Mouse (Mus musculus): ENCODE measurements around the gene Nup62cl.

Gene Nup62cl

DNA sequence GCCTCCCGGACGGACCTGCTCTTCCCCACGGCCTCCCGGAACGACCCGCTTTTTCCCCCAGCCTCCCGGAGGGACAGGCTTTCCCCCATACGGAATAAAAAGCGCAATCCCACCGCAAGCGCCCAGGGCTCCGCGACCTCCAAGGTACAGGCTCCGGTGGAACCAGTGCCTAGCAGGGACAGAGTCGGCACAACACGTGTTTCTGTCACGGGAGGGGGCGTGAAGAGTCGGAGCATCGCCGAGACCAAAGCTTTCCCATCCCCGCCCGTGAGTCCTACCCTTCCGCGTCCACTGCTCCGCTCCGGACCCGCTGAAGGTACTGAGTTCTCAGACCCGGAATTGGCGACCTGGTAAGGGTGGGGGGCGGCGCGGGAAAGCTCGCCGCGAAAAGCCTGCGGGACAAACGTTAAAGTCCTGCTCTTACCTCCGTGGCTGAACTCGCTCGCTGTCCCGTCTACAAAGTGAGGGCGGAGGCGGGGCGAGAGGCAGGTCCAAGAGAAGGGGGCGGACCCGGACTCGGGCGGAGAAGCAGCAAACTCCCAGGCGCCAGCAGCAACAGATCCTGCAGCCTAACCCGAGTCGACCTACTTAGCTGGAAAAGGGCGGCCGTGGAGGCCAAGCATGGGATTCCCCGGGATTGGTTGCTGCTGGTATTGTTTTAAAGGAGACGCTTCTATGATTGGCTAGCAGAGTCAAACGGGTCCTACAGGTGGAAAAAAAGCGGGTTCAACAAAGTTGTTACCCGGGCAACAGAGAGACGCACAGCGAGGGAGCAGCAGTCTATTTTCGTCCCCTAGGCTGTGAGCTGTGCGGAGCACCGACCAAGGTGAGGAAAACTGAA, at the start of gene Nup62cl, which contains the start of gene Pih1h3b:
Nup62cl (minus strand) TSS at position 578 of the 841 bp plus-strand sequence.
Pih1h3b (plus strand) TSS at position 745 of the 841 bp plus-strand sequence.
- peak; percentile 81 for DNase-seq

DNA sequence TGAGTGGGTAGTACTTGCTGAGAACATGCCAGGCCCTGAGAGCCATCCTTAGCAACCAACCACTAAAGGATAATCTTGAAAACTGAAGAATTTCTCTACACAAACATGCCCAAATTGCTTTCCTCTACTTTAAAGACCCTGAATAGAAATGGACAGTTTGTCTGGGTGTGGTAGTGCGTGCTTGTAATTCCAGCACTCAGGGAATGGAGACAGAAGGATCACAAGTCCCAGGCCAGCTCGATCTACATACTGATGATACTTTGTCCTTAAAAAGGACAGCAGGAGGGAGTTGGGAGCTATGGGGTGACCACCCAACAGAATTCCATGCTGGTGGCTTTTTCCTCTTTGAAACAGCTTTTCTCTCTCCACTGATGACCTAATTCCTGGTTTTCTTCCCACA, 31.6 kb upstream of the Nup62cl start:
- DNase-seq = no peak

DNA sequence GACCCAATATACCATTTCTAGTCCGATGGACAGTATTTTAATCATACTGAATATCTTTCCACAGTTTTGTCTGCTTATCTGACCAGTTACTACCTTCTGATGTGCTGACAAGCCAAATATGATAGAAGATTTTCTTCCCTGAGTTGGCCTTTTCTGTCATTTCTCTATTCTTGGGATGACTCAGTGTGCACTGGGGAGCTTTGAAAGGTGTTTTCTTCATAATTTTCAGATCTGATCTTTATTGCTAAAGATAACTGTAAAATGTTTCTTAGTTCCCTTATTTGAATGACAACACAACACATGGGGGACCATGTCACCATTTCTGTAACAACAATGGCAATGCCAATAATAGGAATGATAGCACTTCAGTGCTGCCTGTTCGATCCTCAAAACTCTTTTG, 20.0 kb upstream of the Nup62cl start:
- no peak for DNase-seq

DNA sequence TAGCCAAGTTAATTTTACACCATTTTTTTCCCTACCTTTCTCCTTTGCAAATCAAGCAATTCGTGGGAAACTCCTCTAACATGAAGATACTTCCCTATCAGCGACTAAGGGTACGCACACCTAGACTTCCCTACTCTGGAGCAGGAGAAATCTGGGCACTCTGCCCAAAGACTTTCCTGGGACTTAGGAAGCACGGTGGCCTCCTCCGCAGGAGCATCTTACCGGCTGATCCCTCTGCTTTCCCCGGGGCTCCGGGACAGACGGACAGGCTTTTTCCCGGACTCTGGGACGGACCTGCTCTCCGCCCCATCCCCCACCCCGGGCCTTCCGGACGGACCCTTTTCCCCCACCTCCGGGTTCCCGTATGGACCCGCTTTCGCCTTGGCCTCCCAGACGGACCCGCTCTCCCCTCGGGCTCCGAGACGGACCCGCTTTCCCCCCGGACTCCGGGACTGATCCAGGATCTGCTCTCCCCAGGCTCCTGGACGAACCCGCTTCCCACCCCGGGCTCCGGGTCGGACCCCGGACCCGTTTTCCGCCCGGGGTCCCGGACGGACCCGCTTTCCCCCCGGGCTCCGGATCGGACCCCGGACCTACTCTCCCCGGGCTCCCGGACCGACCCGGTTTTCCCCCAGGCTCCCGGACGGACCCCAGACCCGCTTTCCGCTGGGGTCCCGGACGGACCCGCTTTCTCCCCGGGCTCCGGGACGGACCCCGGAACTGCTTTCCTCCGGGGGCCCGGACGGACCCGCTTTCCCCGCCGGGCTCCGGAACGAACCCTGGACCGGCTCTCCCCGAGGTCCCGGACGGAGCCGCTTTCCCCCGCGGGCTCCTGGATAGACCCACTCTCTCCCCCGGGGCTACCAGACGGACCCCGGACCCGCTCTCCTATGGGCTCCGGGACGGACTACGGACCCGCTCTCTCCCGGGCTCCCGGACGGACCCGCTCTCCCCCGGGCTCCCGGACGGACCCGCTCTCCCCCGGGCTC, 1.3 kb downstream of the Nup62cl start:
- DNase-seq = peak; percentile 13

DNA sequence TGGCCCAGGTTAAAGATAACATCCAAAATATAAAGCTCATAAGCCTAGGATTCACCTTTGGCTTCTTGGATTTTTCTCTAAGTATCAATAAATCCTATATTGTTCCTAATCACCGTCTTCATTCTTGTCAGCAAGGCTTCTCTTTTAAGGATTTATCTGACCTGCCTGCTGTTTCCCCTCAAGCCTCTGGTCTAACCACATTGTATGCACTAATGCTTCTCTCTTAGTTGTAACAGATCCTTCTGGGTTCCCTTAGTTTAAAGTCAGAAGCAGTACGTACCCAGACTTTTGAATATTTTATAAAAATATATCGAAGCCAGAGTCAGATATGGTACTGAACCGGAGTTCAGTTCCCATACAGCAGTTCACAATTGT, 63.8 kb downstream of the Nup62cl start:
- DNase-seq = no peak

DNA sequence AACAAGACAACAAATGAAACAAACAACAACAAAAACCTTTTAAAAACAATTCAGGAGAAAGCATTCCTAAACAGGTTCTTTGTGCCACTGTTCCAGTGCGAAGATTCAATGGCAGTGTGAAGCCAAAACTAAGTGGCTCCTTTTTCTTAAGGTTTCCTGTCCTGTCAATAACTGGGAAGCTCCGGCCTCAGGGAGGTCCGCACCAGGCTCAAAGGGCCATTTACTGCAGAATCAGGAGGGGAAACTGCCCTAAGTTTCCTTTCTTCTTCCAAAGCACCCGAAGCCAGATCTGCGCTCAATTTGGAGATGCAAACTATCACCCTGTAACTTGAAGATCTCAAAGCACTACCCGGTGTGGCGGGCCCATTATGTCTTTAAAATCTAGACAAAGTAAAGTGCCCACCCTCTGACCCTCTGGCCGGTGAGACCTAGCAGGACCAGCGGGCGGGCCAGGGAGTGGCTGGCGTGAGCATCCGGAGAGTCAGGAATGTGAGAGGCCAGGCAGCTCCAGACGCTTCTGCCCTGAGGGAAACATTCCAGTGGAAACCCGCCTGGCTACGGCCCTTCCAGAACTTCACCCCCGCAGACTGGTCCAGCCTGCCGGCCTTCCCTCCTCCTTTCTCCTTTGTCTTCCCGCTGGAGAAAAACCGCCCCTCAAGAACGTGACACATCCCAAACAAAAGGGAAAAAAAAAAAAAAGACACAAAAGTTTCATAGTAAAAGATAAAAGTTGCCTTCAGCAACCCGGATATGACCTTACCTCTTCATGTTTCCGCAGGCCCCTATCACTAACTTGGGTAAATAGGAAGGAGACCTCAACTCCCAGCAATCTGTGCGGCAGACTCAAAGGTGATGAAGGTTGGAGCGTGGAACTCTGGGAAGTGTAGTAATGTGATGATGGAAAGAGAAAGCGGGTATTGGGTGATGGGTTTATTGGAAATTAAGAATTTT, 64.5 kb downstream of the Nup62cl start, which contains the start of gene Rbm41:
Rbm41 (minus strand) TSS at position 856 of the 951 bp plus-strand sequence.
- DNase-seq = peak; percentile 78

DNA sequence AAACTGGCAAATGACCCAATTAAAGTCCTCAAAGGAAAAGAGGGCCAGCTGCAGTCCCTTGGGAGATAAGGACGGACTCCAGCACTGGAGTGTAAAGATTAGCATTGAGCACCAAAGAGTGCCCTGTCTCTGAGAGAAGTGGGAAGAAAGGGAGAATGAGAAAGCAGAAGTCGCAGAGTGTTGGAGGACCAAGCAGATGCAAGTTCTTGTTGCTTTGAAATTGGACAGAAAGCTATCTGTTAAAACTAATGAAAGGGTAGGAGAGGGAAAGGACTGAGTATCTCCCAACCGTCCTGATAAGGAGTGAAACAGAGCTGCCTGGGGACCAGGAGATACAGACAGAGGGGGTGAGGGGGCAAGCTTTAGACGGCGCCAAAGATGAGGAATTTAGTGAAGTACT, 80.4 kb downstream of the Nup62cl start:
- DNase-seq = no peak

All from retina, postnatal 1 day (tissue).